Mouse (Mus musculus): ENCODE data around the gene 1110008P14Rik.
"Not testable (repeated sequence)": the region's sequence is repeated elsewhere in the genome, so short reads cannot be mapped to it uniquely, and the experiment has no call there.

The 1110008P14Rik gene

GRCm38 (mm10) chr2:32362817-32363340 lies 18.9 kb downstream of the 1110008P14Rik start:
- DNase-seq = peak; percentile 94

- DNase-seq = not testable (repeated sequence)
These were observed 19.5 kb downstream of the 1110008P14Rik start for GRCm38 (mm10) chr2:32362274-32362673.

GRCm38 (mm10) chr2:32361437-32361836 lies 20.3 kb downstream of the 1110008P14Rik start:
- DNase-seq = peak; percentile 84

GRCm38 (mm10) chr2:32360741-32361140 lies 21.0 kb downstream of the 1110008P14Rik start:
- DNase-seq = peak; percentile 89

GRCm38 (mm10) chr2:32358381-32358780 lies 23.4 kb downstream of the 1110008P14Rik start:
- no peak for DNase-seq

- DNase-seq = no peak
These were observed 24.0 kb downstream of the 1110008P14Rik start for GRCm38 (mm10) chr2:32357710-32358109.

GRCm38 (mm10) chr2:32356216-32356615 lies 25.5 kb downstream of the 1110008P14Rik start:
- no peak for DNase-seq

- DNase-seq = no peak
These were observed 27.3 kb downstream of the 1110008P14Rik start for GRCm38 (mm10) chr2:32354336-32354895.

GRCm38 (mm10) chr2:32353836-32354235 lies 27.9 kb downstream of the 1110008P14Rik start:
- no peak for DNase-seq

- peak; percentile 94 for DNase-seq
These were observed 28.7 kb downstream of the 1110008P14Rik start, which contains the start of gene Dnm1 for GRCm38 (mm10) chr2:32353007-32353542. Gene Dnm1 (minus strand): TSS chr2:32353338.

- DNase-seq = peak; percentile 54
These were observed 29.4 kb downstream of the 1110008P14Rik start, which contains the start of gene Ciz1 for GRCm38 (mm10) chr2:32352151-32353006. Gene Ciz1 (plus strand): TSS chr2:32352327.

- no peak for DNase-seq
These were observed 30.2 kb downstream of the 1110008P14Rik start for GRCm38 (mm10) chr2:32351471-32351961.

GRCm38 (mm10) chr2:32350471-32351051 lies 31.2 kb downstream of the 1110008P14Rik start:
- DNase-seq = no peak

GRCm38 (mm10) chr2:32349625-32350255 lies 32.0 kb downstream of the 1110008P14Rik start:
- no peak for DNase-seq

GRCm38 (mm10) chr2:32348311-32348710 lies 33.4 kb downstream of the 1110008P14Rik start:
- DNase-seq = no peak

GRCm38 (mm10) chr2:32347019-32347418 lies 34.7 kb downstream of the 1110008P14Rik start:
- DNase-seq = no peak

GRCm38 (mm10) chr2:32344598-32345321 lies 37.0 kb downstream of the 1110008P14Rik start:
- DNase-seq = no peak

- no peak for DNase-seq
These were observed 37.7 kb downstream of the 1110008P14Rik start for GRCm38 (mm10) chr2:32344056-32344455.

GRCm38 (mm10) chr2:32343351-32343671 lies 38.4 kb downstream of the 1110008P14Rik start:
- DNase-seq = no peak

GRCm38 (mm10) chr2:32342539-32343350 lies 39.0 kb downstream of the 1110008P14Rik start:
- DNase-seq = no peak

- DNase-seq = no peak
These were observed 39.7 kb downstream of the 1110008P14Rik start for GRCm38 (mm10) chr2:32342039-32342438.
